Mouse (Mus musculus) ES-Bruce4 (cell line): ENCODE measurements at regions not wholly inside any gene's neighbourhood (a gene's known extent, or its start where the extent isn't known, plus 50 kb on each side); places are given as distances from the start of the nearest gene placed in this dataset.

Experiments
- H3K27ac ChIP-seq: 2 replicates; pipeline ENCODE4 v1.5.1; 2012; ENCODE audit warnings: low read length, inconsistent platforms; ENCODE audit not compliant: insufficient read depth
- H3K27me3 ChIP-seq: 2 replicates; pipeline ENCODE4 v1.6.1; 2012; ENCODE audit warnings: mild to moderate bottlenecking, low read length, inconsistent platforms; ENCODE audit not compliant: control insufficient read depth, poor library complexity, insufficient read depth, severe bottlenecking
- H3K36me3 ChIP-seq: 2 replicates; pipeline ENCODE4 v1.6.1; 2012; ENCODE audit warnings: inconsistent platforms, mild to moderate bottlenecking, low read length, moderate library complexity; ENCODE audit not compliant: control insufficient read depth, poor library complexity, insufficient read depth, severe bottlenecking
- H3K4me1 ChIP-seq: one replicate; pipeline ENCODE4 v1.8.1; 2011; ENCODE audit warnings: low read length; ENCODE audit not compliant: control insufficient read depth, insufficient read depth
- H3K4me3 ChIP-seq: 2 replicates; pipeline ENCODE4 v1.5.1; 2011; ENCODE audit warnings: low read depth, mild to moderate bottlenecking, low read length
- H3K9ac ChIP-seq: 2 replicates; pipeline ENCODE4 v1.6.1; 2012; ENCODE audit warnings: low read depth, mild to moderate bottlenecking, inconsistent platforms; ENCODE audit not compliant: poor library complexity, severe bottlenecking
- H3K9me3 ChIP-seq: replicated peaks from 2 replicates; pipeline ENCODE4 v1.6.1; 2012; ENCODE audit warnings: mild to moderate bottlenecking, low read length, inconsistent platforms; ENCODE audit not compliant: control insufficient read depth, poor library complexity, insufficient read depth, severe bottlenecking
- CTCF ChIP-seq: IDR thresholded peaks from one replicate; pipeline ENCODE4 v1.8.1; 2011; ENCODE audit warnings: low read depth, low read length
- EP300 ChIP-seq: IDR thresholded peaks from 2 replicates; pipeline ENCODE4 v1.6.1; 2011; ENCODE audit warnings: low read depth, low read length; ENCODE audit not compliant: insufficient read depth
- POLR2A ChIP-seq: IDR thresholded peaks from one replicate; pipeline ENCODE4 v1.8.1; 2011; ENCODE audit warnings: low read length; ENCODE audit not compliant: insufficient read depth

DNA sequence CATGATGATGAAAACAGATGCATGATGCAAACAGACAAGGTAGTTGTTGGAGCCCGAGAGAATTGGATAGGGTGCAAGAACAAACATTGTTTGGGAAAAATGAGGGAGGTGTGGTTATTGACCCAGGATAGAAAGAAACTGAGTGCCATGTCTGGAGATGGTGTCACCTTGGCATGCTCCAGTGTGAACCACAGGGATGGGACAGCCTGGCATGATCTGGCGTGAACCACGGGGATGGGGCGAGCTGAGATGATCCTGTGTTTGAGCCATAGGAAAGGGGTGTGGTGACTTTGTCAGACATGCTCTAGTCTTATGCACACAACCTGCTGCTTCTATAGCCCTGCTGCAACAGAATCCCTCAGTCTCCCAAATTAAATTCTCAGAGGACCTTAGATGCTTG lies 178.7 kb upstream of the Gm5148 start:
- H3K36me3 ChIP-seq: no peaks in the 10 kb centered on the region
- TF ChIP-seq POLR2A: no peak
- no peak for TF ChIP-seq CTCF
- no peak for TF ChIP-seq EP300
- H3K4me1 ChIP-seq: no peaks in the 10 kb centered on the region
- no peaks in the 10 kb centered on the region for H3K9me3 ChIP-seq
- peaks cover 1% of the 10 kb centered on the region; the same call in 1 of the 2 replicates for H3K27me3 ChIP-seq
- H3K9ac ChIP-seq: no peak overlapping the region
- no peak overlapping the region for H3K4me3 ChIP-seq
- H3K27ac ChIP-seq: no peak overlapping the region

DNA sequence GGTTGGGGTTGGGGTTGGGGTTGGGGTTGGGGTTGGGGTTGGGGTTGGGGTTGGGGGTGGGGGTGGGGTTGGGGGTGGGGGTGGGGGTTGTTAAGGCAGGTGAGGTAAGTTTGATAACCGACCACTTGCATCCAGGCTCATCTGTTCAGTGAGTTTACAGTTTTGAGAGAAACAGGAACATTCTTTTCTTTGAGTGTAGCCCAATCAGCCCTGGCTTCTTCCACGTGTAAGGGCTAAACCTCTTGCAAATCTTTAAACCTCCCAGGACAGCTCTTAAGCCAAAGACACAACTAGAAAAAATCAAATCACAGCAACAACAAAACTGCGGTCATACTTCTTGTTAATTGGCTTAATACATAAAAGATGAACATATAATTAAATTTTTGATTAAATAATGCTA lies 173.1 kb upstream of the Gm5148 start:
- peak overlapping the region; percentile 43; the same call in 1 of the 2 replicates for H3K9ac ChIP-seq
- no peak overlapping the region for H3K27ac ChIP-seq
- TF ChIP-seq POLR2A: no peak
- TF ChIP-seq CTCF: no peak
- no peak for TF ChIP-seq EP300
- H3K4me3 ChIP-seq: no peak overlapping the region
- no peaks in the 10 kb centered on the region for H3K9me3 ChIP-seq
- H3K4me1 ChIP-seq: no peaks in the 10 kb centered on the region
- H3K36me3 ChIP-seq: no peaks in the 10 kb centered on the region
- peaks cover 1% of the 10 kb centered on the region; the same call in 1 of the 2 replicates for H3K27me3 ChIP-seq

DNA sequence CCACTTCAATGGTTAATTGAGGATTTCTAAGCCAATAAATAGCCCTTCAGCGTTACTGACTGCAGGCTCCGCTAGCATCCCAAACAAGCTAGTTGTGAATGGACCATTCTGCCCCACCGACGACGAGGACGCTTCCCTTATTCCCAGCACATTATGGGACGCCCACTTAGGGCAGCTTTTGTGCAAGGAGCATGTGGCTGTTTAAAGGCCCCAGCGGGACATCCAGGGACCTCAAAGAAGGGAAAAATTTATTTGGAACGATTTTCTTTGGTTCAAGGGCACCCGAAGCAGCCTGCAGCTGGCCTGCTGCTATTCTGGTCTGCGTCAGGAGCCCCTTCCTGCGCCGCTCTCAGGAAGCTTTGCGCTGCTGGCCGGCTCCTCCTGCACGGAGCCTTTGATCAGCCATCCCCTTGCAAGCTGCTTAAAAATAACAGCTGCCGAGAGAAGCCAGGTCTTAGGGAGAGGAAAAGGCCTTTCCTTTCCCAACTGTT lies 172.6 kb upstream of the Gm5148 start:
- Histone ChIP-seq H3K27ac (no peak overlapping the region), H3K9ac (peak overlapping the region; percentile 43; the same call in 1 of the 2 replicates), H3K4me1 (no peaks in the 10 kb centered on the region), H3K36me3 (no peaks in the 10 kb centered on the region), H3K9me3 (no peaks in the 10 kb centered on the region), H3K27me3 (peaks cover 1% of the 10 kb centered on the region; the same call in 1 of the 2 replicates), H3K4me3 (peak overlapping the region; percentile 42; the same call in 1 of the 2 replicates)
- TF ChIP-seq CTCF: no peak
- no peak for TF ChIP-seq POLR2A
- no peak for TF ChIP-seq EP300

DNA sequence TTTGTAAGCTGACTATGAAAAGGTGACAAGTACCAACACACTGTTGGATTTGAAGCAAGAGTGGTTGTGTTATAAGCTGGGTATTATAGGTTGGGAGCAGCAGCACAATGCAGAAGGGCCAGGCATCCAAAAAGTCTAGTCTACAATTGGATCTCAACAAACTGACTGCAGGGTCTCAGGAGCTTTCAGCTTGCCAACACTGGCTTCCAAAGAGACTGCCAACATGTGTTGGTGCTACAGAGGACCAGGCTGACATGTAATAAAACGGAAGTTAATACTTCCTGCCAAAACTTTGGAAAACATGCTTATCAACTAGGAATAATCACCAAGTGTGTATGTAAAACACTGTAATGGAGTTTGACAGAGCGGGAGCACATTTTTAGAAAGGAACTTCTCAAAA lies 170.3 kb upstream of the Gm5148 start:
- Histone ChIP-seq H3K27me3 (no peaks in the 10 kb centered on the region), H3K4me3 (no peak overlapping the region), H3K9ac (no peak overlapping the region), H3K27ac (no peak overlapping the region), H3K9me3 (no peaks in the 10 kb centered on the region), H3K36me3 (no peaks in the 10 kb centered on the region), H3K4me1 (no peaks in the 10 kb centered on the region)
- no peak for TF ChIP-seq EP300
- no peak for TF ChIP-seq CTCF
- no peak for TF ChIP-seq POLR2A

DNA sequence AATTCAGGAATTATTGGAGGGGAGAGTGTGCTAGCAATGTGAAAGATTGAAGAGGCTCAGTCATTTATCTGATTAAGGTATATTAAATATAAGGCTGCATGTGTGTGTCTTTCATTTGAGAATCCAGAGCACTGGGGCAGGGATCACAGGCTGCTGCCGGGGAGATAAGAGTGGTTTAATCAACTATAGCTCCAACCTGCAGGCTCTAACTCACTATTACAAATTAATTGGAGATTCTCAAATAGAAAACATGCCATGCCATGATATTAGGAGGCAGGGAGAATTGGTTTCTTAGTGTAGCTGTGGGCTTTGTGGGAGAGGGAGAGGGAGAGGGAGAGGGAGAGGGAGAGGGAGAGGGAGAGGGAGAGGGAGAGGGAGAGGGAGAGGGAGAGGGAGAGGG lies 165.9 kb upstream of the Gm5148 start:
- H3K4me3 ChIP-seq: no peak overlapping the region
- H3K4me1 ChIP-seq: no peaks in the 10 kb centered on the region
- H3K9me3 ChIP-seq: no peaks in the 10 kb centered on the region
- no peaks in the 10 kb centered on the region for H3K36me3 ChIP-seq
- no peak overlapping the region for H3K27ac ChIP-seq
- TF ChIP-seq POLR2A (no peak), CTCF (no peak), EP300 (no peak)
- no peaks in the 10 kb centered on the region for H3K27me3 ChIP-seq
- H3K9ac ChIP-seq: no peak overlapping the region

DNA sequence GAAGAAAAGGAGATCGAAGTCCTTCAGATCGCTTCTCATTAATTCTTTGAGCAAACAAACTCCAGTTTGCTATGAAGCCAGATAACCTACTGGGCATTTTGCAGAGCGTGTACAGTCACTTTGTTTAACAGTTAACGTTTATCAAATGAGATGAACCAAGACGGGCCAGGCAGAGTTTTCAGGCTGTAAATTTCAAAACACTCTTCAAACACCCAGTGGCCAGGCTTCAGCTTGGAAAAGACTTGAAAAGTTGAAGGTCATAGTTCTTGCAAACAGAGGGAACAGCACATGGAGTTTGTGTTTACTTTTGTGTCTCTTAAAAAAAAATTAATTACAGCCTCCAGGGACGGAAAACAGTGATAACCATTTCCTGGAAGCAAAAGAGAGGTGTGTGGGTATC lies 164.2 kb upstream of the Gm5148 start:
- no peaks in the 10 kb centered on the region for H3K36me3 ChIP-seq
- H3K4me1 ChIP-seq: no peaks in the 10 kb centered on the region
- H3K27me3 ChIP-seq: no peaks in the 10 kb centered on the region; the same call in 1 of the 2 replicates
- no peaks in the 10 kb centered on the region for H3K9me3 ChIP-seq
- H3K9ac ChIP-seq: no peak overlapping the region
- no peak overlapping the region for H3K27ac ChIP-seq
- no peak overlapping the region for H3K4me3 ChIP-seq
- TF ChIP-seq CTCF (no peak), EP300 (no peak), POLR2A (no peak)
